Mouse (Mus musculus): ENCODE measurements around the gene Prm2. TPM values are rescaled to one million over a fixed set of nuclear protein-coding genes. Genes with fewer than 3 reads are reported as not detected.

Prm2 gene
- polyA plus RNA-seq (2012; ENCODE audit: insufficient read depth, insufficient read length, low replicate concordance, missing spikeins) = not detected in 2 replicates

- no peak within 1 kb of the TSS for H3K27ac ChIP-seq (ENCODE audit: insufficient read depth, low read depth, low read length)
- 90% methylated on average over 6 of the region's 6 CpGs for WGBS
- H3K4me3 ChIP-seq (ENCODE audit: insufficient read depth, low read depth, low read length) = no peak within 1 kb of the TSS
- no peaks in the 10 kb centered on the region for H3K4me1 ChIP-seq (ENCODE audit: control insufficient read depth, insufficient read depth, low read length)
- TF ChIP-seq POLR2A (IDR thresholded peaks at IDR 0.05; ENCODE audit: insufficient read depth, low read depth, low read length) = no peak
- TF ChIP-seq CTCF (IDR thresholded peaks at IDR 0.05; ENCODE audit: insufficient read depth, low read depth, low read length) = no peak
Measured at GRCm38 (mm10) chr16:10796034-10796433, at the start of gene Prm2. Gene Prm2, minus strand, starts transcription at chr16:10796134.

GRCm38 (mm10) chr16:10844319-10844670 is 48.4 kb upstream of the Prm2 start:
- WGBS = 57% methylated on average over 6 of the region's 6 CpGs
- TF ChIP-seq CTCF (IDR thresholded peaks at IDR 0.05; ENCODE audit: insufficient read depth, low read depth, low read length) = no peak
- TF ChIP-seq POLR2A (IDR thresholded peaks at IDR 0.05; ENCODE audit: insufficient read depth, low read depth, low read length) = no peak
- no peak overlapping the region for H3K4me3 ChIP-seq (ENCODE audit: insufficient read depth, low read depth, low read length)
- no peak overlapping the region for H3K27ac ChIP-seq (ENCODE audit: insufficient read depth, low read depth, low read length)
- peaks cover 10% of the 10 kb centered on the region for H3K4me1 ChIP-seq (ENCODE audit: control insufficient read depth, insufficient read depth, low read length)

GRCm38 (mm10) chr16:10843486-10844318 is 47.8 kb upstream of the Prm2 start:
- Histone ChIP-seq H3K27ac (ENCODE audit: insufficient read depth, low read depth, low read length) (no peak overlapping the region), H3K4me3 (ENCODE audit: insufficient read depth, low read depth, low read length) (no peak overlapping the region; the same call in 1 of the 2 replicates), H3K4me1 (ENCODE audit: control insufficient read depth, insufficient read depth, low read length) (peaks cover 10% of the 10 kb centered on the region)
- WGBS = 26% methylated on average over 18 of the region's 18 CpGs
- TF ChIP-seq CTCF (IDR thresholded peaks at IDR 0.05; ENCODE audit: insufficient read depth, low read depth, low read length) = no peak
- TF ChIP-seq POLR2A (IDR thresholded peaks at IDR 0.05; ENCODE audit: insufficient read depth, low read depth, low read length) = no peak

GRCm38 (mm10) chr16:10842282-10842855 is 46.4 kb upstream of the Prm2 start:
- Histone ChIP-seq H3K4me1 (ENCODE audit: control insufficient read depth, insufficient read depth, low read length) (peaks cover 10% of the 10 kb centered on the region), H3K27ac (ENCODE audit: insufficient read depth, low read depth, low read length) (no peak overlapping the region), H3K4me3 (ENCODE audit: insufficient read depth, low read depth, low read length) (no peak overlapping the region)
- TF ChIP-seq POLR2A (IDR thresholded peaks at IDR 0.05; ENCODE audit: insufficient read depth, low read depth, low read length) (no peak), CTCF (IDR thresholded peaks at IDR 0.05; ENCODE audit: insufficient read depth, low read depth, low read length) (no peak)
- WGBS = 77% methylated on average over 4 of the region's 4 CpGs

- H3K27ac ChIP-seq (ENCODE audit: insufficient read depth, low read depth, low read length) = no peak overlapping the region
- peaks cover 14% of the 10 kb centered on the region for H3K4me1 ChIP-seq (ENCODE audit: control insufficient read depth, insufficient read depth, low read length)
- WGBS = 95% methylated on average over 13 of the region's 14 CpGs
- TF ChIP-seq POLR2A (IDR thresholded peaks at IDR 0.05; ENCODE audit: insufficient read depth, low read depth, low read length) = no peak
- no peak for TF ChIP-seq CTCF (IDR thresholded peaks at IDR 0.05; ENCODE audit: insufficient read depth, low read depth, low read length)
- no peak overlapping the region for H3K4me3 ChIP-seq (ENCODE audit: insufficient read depth, low read depth, low read length)
Measured at GRCm38 (mm10) chr16:10840018-10840417, 44.1 kb upstream of the Prm2 start.

GRCm38 (mm10) chr16:10838487-10839245 is 42.7 kb upstream of the Prm2 start:
- Histone ChIP-seq H3K4me1 (ENCODE audit: control insufficient read depth, insufficient read depth, low read length) (peaks cover 11% of the 10 kb centered on the region), H3K4me3 (ENCODE audit: insufficient read depth, low read depth, low read length) (no peak overlapping the region), H3K27ac (ENCODE audit: insufficient read depth, low read depth, low read length) (no peak overlapping the region)
- TF ChIP-seq POLR2A (IDR thresholded peaks at IDR 0.05; ENCODE audit: insufficient read depth, low read depth, low read length) (no peak), CTCF (IDR thresholded peaks at IDR 0.05; ENCODE audit: insufficient read depth, low read depth, low read length) (no peak)
- 57% methylated on average over 10 of the region's 10 CpGs for WGBS

DNA sequence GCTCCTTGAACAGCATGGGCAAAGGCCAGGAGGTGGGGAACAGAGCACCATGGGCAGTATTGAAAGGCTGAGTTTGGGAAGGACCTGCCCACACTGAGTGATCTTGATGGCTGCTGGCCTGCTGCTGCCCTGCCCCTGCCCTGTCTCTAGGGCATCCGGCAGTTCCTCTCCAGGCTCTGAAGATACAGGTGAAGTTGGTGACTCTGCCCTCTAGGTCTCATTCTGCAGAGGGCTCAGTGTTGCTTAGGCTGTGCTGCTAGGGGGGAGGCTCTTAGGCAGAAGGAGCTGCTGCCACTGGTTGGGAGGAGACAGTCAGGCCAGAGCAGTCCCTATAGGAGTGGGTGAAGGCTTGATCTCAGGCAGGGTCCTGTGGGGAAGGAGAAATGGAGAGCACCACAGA is 42.0 kb upstream of the Prm2 start:
- WGBS = 96% methylated on average over 1 of the region's 1 CpGs
- TF ChIP-seq POLR2A (IDR thresholded peaks at IDR 0.05; ENCODE audit: insufficient read depth, low read depth, low read length) (no peak), CTCF (IDR thresholded peaks at IDR 0.05; ENCODE audit: insufficient read depth, low read depth, low read length) (no peak)

DNA sequence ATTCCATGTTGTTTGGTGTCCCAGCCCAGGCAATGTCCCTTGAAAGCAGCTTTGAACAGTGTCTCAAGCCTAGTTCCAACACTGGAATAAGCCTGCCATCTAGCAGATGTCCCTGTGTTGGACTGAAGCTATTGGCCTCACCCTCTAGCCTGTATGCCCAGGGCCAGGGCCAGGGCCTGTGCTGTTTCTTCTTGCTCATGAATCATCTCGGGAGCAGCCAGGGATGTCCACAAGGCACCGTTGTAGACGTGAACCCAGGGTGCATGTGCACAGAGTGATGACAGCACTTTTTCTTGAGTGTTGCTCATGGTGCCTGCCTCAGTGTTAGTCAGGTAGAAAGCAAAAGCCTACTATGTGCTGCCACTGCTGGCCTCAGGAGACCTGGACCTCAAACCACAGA is 41.3 kb upstream of the Prm2 start:
- TF ChIP-seq CTCF (IDR thresholded peaks at IDR 0.05; ENCODE audit: insufficient read depth, low read depth, low read length) (no peak), POLR2A (IDR thresholded peaks at IDR 0.05; ENCODE audit: insufficient read depth, low read depth, low read length) (no peak)
- WGBS = 97% methylated on average over 3 of the region's 3 CpGs
- peaks cover 7% of the 10 kb centered on the region; the same call in 1 of the 2 replicates for H3K4me1 ChIP-seq (ENCODE audit: control insufficient read depth, insufficient read depth, low read length)
- no peak overlapping the region for H3K4me3 ChIP-seq (ENCODE audit: insufficient read depth, low read depth, low read length)
- H3K27ac ChIP-seq (ENCODE audit: insufficient read depth, low read depth, low read length) = no peak overlapping the region

More for the DNA sequence above, 42.0 kb upstream of the Prm2 start:
- H3K4me1 ChIP-seq (ENCODE audit: control insufficient read depth, insufficient read depth, low read length) = peaks cover 8% of the 10 kb centered on the region; the same call in 1 of the 2 replicates
- H3K27ac ChIP-seq (ENCODE audit: insufficient read depth, low read depth, low read length) = no peak overlapping the region
- H3K4me3 ChIP-seq (ENCODE audit: insufficient read depth, low read depth, low read length) = no peak overlapping the region
